Mouse (Mus musculus) limb, embryonic 14.5 days (tissue): ENCODE results near the gene Fam172a. TPM values are rescaled to one million over a fixed set of nuclear protein-coding genes. Genes with fewer than 3 reads are reported as not detected.

Experiments
- ATAC-seq: fragments of 200-750 bp; cut with Nextera tagmentation; 2 replicates; pipeline ENCODE4 v1.8.0; 2017; ENCODE audit warnings: low read depth, moderate number of reproducible peaks, moderate TSS enrichment; ENCODE audit not compliant: low FRiP score
- DNase-seq: peaks from one replicate; pipeline ENCODE4 v3.0.0-alpha.2; 2015; ENCODE audit warnings: low spot score
- H3K27ac ChIP-seq: fragments of 300-500 bp; sonication (generic); replicated peaks from 2 replicates; pipeline ENCODE4 v1.5.1; 2014; ENCODE audit warnings: low read depth, mild to moderate bottlenecking, low read length, moderate library complexity, mixed read lengths
- H3K27me3 ChIP-seq: fragments of 300-500 bp; sonication (generic); 2 replicates; pipeline ENCODE4 v1.6.1; 2014; ENCODE audit warnings: low read length, mixed read lengths; ENCODE audit not compliant: control insufficient read depth, insufficient read depth
- H3K36me3 ChIP-seq: fragments of 300-500 bp; sonication (generic); 2 replicates; pipeline ENCODE4 v1.6.1; 2014; ENCODE audit warnings: mild to moderate bottlenecking, low read length, moderate library complexity, mixed read lengths; ENCODE audit not compliant: control insufficient read depth, insufficient read depth
- H3K4me1 ChIP-seq: fragments of 300-500 bp; sonication (generic); 2 replicates; pipeline ENCODE4 v1.6.1; 2014; ENCODE audit warnings: antibody characterized with exemption, low read length, mixed read lengths; ENCODE audit not compliant: control insufficient read depth, insufficient read depth
- H3K4me2 ChIP-seq: fragments of 300-500 bp; sonication (generic); replicated peaks from 2 replicates; pipeline ENCODE4 v1.6.1; 2014; ENCODE audit warnings: low read depth, mild to moderate bottlenecking, low read length, moderate library complexity; ENCODE audit not compliant: severe bottlenecking
- H3K4me3 ChIP-seq: fragments of 300-500 bp; sonication (generic); replicated peaks from 2 replicates; pipeline ENCODE4 v1.5.1; 2014; ENCODE audit warnings: low read length
- H3K9ac ChIP-seq: fragments of 300-500 bp; sonication (generic); 2 replicates; pipeline ENCODE4 v1.6.1; 2014; ENCODE audit warnings: mild to moderate bottlenecking, low read depth, low read length, moderate library complexity; ENCODE audit not compliant: severe bottlenecking
- H3K9me3 ChIP-seq: fragments of 300-500 bp; sonication (generic); 2 replicates; pipeline ENCODE4 v1.6.1; 2016; ENCODE audit warnings: low read length; ENCODE audit not compliant: control insufficient read depth
- POLR2A ChIP-seq: fragments of 200-500 bp; IDR thresholded peaks from 2 replicates; pipeline ENCODE4 v1.8.0; 2012; ENCODE audit warnings: inconsistent platforms, mild to moderate bottlenecking, moderate library complexity, borderline replicate concordance; ENCODE audit not compliant: insufficient read depth, insufficient read length; ENCODE audit errors: extremely low read depth
- WGBS: fragments of 180-500 bp; shearing (Covaris S2); extraction: QIAGEN DNeasy Blood & Tissue Kit; methylation state at CpG from one replicate; pipeline ENCODE4 v1.1.7; 2014; 5-methylcytosine and 5-hydroxymethylcytosine counted together
- polyA plus RNA-seq, 2 experiments: library from polyadenylated mRNA; depleted of rRNA in 1 of 2; stranded (reverse) in 1 of 2; unstranded in 1 of 2; fragments of >200 nt; fragmentation: Nextera tagmentation in 1 of 2; extraction: Ambion mirVana in 1 of 2; gene quantifications; 2 replicates each; pipeline versions ENCODE4 v1.2.1 to v1.2.3; 2012 to 2014

Fam172a gene
- polyA plus RNA-seq, 2 experiments = 11.5 to 32.2 TPM

GRCm38 (mm10) chr13:77991189-77991886 lies 289.5 kb downstream of the Fam172a start:
- no peaks in the 10 kb centered on the region for H3K27me3 ChIP-seq
- no peak for ATAC-seq
- H3K27ac ChIP-seq = no peak overlapping the region
- no peaks in the 10 kb centered on the region for H3K9me3 ChIP-seq
- no peak overlapping the region for H3K9ac ChIP-seq
- WGBS = 72% methylated on average over 5 of the region's 5 CpGs
- H3K36me3 ChIP-seq = no peaks in the 10 kb centered on the region
- no peak overlapping the region for H3K4me2 ChIP-seq
- DNase-seq = no peak
- TF ChIP-seq POLR2A = no peak
- no peak overlapping the region for H3K4me3 ChIP-seq
- no peaks in the 10 kb centered on the region for H3K4me1 ChIP-seq

- Histone ChIP-seq H3K4me2 (no peak overlapping the region), H3K36me3 (no peaks in the 10 kb centered on the region), H3K27ac (no peak overlapping the region), H3K27me3 (no peaks in the 10 kb centered on the region), H3K4me1 (no peaks in the 10 kb centered on the region), H3K9me3 (no peaks in the 10 kb centered on the region), H3K9ac (no peak overlapping the region), H3K4me3 (no peak overlapping the region)
- 82% methylated on average over 4 of the region's 4 CpGs for WGBS
- no peak for TF ChIP-seq POLR2A
- ATAC-seq (no peak), DNase-seq (no peak)
These were observed 302.8 kb downstream of the Fam172a start for GRCm38 (mm10) chr13:78004649-78005048.

GRCm38 (mm10) chr13:78005344-78005743 lies 303.5 kb downstream of the Fam172a start:
- no peak overlapping the region for H3K4me3 ChIP-seq
- no peak overlapping the region for H3K27ac ChIP-seq
- no peak overlapping the region for H3K4me2 ChIP-seq
- DNase-seq = no peak
- H3K4me1 ChIP-seq = no peaks in the 10 kb centered on the region
- H3K9me3 ChIP-seq = no peaks in the 10 kb centered on the region
- H3K36me3 ChIP-seq = no peaks in the 10 kb centered on the region
- no peak for ATAC-seq
- H3K27me3 ChIP-seq = no peaks in the 10 kb centered on the region
- H3K9ac ChIP-seq = no peak overlapping the region
- no peak for TF ChIP-seq POLR2A
- 50% methylated on average over 3 of the region's 3 CpGs for WGBS

- DNase-seq (no peak), ATAC-seq (no peak)
- TF ChIP-seq POLR2A = no peak
- H3K27ac ChIP-seq = no peak overlapping the region
- H3K9me3 ChIP-seq = no peaks in the 10 kb centered on the region
- H3K4me2 ChIP-seq = no peak overlapping the region
- H3K4me3 ChIP-seq = no peak overlapping the region
- H3K36me3 ChIP-seq = no peaks in the 10 kb centered on the region
- H3K9ac ChIP-seq = no peak overlapping the region
- no peaks in the 10 kb centered on the region for H3K4me1 ChIP-seq
- WGBS = 75% methylated on average over 1 of the region's 1 CpGs
- H3K27me3 ChIP-seq = no peaks in the 10 kb centered on the region
These were observed 308.3 kb downstream of the Fam172a start for GRCm38 (mm10) chr13:78010176-78010575.

- Histone ChIP-seq H3K4me1 (no peaks in the 10 kb centered on the region), H3K9me3 (no peaks in the 10 kb centered on the region), H3K27ac (no peak within 1 kb of the TSS), H3K36me3 (no peaks in the 10 kb centered on the region), H3K4me2 (no peak within 1 kb of the TSS), H3K4me3 (no peak within 1 kb of the TSS), H3K9ac (no peak within 1 kb of the TSS), H3K27me3 (no peaks in the 10 kb centered on the region)
- no peak for TF ChIP-seq POLR2A
- no peak for DNase-seq
- WGBS = 50% methylated on average over 15 of the region's 15 CpGs
- no peak for ATAC-seq
These were observed 323.0 kb downstream of the Fam172a start, which contains the start of gene Pou5f2 for GRCm38 (mm10) chr13:78024683-78025294. Gene Pou5f2, plus strand, starts transcription at chr13:78024902.
